Mouse (Mus musculus) T-helper 1 cell (primary cell): ENCODE results near the gene Timp1.

ENCODE experiments used
- in situ Hi-C: fragments of 300-600 bp; cut with MboI, MseI; formaldehyde crosslinking; loops from one replicate; pipeline ENCODE4 v1.15.1; 2025; ENCODE audit warnings: high pct_unique_total_duplicates

Gene Timp1

DNA sequence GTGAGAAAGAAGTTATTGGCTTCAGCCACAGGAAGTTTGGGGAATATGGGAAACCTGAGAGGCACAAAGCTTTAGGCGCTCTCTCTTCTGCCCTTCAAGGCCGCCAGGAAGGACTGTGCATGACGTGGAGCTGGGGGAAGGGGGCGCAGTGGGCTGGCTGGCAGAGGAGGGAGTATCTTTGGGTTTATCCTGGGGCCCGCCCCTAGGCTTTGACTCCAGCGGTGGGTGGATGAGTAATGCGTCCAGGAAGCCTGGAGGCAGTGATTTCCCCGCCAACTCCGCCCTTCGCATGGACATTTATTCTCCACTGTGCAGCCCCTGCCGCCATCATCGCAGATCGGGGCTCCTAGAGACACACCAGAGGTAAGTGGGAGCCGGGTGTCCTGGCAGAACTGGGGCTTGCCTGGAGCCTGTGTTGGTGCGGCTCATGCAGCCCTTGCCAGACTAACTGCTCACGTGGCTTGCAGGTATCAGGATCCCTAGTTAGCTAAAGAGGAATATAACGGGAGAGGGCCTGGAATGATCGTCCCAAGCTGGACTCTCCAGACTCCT, at the start of gene Timp1:
Gene Timp1, plus strand, starts transcription at position 205 of the 552 bp plus-strand sequence.
- in situ Hi-C loops: no loop called here

DNA sequence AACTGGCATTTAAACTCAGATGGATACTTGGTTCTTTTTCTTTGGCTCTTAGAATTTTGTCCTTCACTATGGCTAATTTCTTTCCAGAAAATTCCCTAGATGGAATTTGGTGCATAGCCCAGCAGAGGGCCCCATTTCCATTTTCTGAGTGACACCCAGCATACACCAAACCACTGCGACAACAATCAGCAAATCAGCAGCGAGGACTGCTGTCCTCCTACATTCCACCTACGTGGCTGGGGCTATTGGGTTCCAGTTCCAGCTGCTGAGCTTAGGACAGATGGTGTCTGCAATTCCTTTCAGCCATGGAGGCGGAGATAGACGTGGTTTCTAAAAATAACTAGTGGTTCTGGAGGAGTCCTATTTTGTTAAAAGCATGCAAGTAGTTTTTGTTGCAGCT, 41.0 kb upstream of the Timp1 start:
- in situ Hi-C loops: no loop called here

DNA sequence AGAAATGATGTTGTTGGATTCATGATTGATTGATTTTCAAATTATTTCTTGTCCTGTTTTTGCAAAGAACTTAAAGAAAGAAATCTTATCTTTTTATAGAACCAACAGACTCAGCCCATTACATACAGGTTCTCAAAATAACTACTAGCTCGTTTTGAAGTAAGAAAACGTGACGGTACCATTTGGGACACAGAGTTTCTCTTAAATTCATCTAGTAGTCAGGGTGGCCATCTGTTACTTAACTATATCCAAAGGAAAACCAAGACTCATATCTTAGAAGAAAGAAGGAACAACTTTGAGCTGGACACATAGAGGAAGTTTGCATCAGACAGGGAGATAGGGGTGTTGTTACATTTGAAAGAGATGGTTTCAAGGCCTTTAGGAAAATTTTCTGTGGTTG, 22.7 kb upstream of the Timp1 start:
- in situ Hi-C loops: no loop called here

GRCm38 (mm10) chrX:20847816-20848215, 22.1 kb upstream of the Timp1 start:
- in situ Hi-C loops: no loop called here

DNA sequence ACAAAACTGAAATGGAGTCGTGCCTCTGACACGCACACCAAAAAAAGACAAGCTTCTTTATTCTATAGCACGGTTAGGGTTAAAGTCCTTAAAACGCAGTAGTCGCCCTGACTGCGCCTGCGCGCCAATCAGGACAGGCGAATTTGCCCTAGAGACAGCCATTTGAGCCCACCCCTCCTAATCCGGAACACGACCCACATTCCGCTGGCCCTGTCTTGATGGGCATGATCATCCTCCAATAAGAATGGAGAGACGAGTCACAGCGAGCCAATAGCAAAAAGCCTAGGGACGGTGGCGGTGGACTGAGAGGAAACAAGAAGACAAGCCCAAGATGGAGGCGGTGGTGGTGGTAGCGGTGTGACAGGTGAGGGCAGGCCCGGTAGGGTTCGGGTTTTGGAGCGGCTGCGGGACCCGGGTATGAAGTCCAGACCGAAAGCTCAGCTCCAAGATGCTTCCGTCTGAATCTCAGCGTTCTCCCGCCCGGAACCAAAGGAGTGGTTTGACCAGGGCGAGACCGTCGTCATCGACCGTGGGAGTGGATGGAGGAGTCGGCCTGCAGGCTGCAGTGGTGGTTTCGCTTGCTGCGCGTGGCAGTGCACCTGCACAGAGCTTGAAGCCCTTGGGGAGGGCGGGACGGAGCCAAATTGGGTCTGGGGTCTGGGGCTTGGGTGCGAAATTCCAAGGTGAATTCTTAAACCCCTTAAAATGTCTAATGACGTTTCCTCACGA, 21.5 kb upstream of the Timp1 start:
- in situ Hi-C loops: no loop called here

DNA sequence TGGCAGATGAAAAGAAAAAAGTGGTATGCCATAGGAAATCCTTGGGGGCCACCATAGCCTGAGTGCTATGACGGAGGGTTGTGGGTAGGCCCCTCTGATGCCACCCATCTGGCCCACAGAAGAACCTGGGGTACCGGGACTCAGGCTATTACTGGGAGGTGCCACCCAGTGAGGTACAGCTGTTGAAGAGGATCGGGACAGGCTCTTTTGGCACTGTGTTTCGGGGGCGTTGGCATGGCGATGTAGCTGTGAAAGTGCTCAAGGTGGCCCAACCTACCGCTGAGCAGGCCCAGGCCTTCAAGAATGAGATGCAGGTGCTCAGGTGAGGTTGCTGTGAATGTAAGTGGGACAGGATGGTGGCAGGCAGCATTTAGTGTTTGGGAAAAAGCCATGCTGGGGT, 16.2 kb upstream of the Timp1 start:
- in situ Hi-C loops: no loop called here

- in situ Hi-C loops: no loop called here
Observed at GRCm38 (mm10) chrX:20861453-20862104, 8.4 kb upstream of the Timp1 start.

DNA sequence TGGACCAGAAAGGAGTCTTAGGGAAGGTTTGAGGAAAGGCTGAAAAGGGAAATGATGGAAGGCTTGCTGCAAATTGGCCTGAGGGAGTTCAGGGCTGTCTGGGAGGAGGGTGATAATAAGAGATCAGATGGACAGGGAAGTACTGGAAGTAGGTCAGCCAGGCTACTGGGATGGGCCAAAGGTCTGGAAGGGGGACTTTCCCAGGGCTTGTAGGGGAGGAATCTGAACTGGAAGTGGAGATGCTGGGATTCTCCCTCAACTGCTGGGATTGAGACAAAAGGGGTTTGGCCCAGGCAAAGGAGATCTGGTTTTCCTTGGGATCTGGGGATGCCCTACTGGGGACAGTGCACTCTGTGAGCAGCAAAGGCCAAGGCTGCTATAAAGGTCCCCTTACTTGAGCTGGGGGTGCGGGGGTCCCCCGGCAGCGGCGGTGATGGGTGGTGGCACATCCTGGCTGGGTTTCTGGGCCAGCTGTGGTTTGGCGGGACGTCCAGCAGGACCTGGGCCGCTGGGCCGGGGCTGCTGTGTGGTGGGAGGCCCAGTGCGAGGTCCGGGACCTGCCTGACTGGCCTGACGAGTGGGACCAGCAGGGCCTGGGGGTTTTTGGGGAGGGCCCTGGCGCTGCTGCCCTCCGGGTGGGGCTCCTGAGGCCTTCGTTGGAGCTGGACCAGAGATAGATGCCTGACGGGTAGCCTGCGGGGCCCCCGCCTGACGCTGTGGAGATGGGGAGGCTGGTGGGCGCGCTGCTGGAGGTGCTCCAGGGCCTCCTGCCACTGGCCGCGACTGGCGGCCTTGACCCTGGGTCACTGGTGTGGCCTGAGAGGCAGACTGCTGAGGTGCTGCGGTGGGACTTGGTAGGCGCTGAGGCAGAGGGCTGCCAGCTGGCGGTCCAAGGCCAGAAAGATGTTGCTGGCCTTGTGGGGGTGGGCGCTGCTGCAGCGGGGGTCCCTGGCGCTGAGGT, 7.6 kb upstream of the Timp1 start:
- in situ Hi-C loops: no loop called here

DNA sequence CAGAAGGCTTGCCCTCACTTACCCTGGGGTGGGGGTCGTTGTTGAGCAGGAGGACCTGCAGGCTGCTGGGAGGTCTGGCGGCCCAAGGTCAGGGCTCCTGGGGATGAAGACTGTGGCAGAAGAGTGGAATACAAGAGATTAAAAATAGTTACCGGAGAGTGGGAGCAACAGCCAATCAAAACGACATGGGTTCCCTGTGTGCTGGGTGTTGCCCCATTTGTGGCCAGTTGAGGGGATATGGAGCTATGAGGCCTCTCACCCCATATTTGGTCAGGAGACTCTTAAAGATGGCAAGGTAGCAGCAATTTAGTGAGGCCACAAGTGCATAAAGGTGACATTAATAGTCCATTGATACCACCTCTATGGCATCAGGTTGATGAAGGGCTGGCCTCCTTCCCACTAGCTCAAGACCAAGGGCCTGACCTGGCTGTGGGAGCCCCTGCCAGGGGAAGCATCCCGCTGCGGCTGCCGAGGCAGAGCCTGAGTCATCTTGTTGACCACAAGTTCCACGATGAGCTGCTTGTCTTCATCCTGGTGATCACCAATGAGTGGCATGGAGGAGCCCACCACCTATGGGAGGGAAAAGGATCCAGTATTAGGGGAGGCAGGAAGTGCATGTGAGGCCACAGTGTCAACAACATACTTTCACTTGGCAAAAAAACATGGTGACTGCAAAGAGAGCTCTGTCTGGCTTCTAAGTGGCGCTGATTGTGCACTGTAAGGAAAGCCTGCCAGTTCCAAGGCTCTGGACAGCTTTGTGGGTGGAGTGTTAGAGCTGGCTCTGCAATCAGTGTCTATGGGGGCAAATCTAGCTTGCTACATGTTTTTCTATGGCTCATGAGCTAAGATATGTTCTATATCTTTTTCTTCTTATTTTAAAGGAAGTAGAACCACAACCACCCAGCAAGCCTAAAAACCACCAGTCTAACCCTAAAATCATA, 6.5 kb upstream of the Timp1 start:
- in situ Hi-C loops: no loop called here

- in situ Hi-C loops: no loop called here
Observed at GRCm38 (mm10) chrX:20868091-20868490, 1.9 kb upstream of the Timp1 start.

DNA sequence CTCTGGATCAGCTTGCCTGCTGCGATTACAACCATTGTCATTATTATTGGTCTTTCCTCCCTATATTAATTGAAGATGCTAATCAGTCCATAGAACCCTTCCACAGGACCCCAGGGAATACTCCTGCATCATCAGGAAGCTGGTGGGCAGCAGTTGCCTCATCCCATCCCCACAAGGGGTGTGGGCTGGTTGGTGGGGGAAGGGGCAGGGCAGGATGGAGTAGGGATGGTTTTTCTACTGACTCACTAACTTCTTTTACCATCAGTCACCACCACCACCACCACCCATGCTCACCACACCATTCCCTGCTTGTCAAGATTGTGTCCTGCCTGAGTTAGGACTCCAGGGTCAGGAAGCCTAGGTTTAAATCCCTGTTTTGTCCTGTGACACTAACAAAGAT, 763 bp upstream of the Timp1 start:
- in situ Hi-C loops: no loop called here

DNA sequence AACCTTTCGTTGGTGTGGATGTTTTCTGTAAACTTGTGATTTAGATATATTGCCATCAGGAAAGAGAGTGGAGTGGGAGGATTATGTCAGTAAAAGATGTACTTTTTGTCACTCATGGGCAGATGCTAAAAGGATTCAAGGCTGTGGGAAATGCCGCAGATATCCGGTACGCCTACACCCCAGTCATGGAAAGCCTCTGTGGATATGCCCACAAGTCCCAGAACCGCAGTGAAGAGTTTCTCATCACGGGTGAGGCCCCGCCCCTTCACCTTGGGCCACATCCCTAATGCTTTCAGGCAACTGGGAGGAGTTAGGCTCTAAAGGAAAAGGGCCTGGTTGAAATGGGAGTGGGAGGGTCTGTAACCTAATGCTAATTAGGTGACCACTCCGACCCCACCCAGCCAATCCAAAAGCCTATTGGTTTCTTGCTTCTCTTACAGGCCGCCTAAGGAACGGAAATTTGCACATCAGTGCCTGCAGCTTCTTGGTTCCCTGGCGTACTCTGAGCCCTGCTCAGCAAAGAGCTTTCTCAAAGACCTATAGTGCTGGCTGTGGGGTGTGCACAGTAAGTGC, 3.0 kb downstream of the Timp1 start:
- in situ Hi-C loops: no loop called here

DNA sequence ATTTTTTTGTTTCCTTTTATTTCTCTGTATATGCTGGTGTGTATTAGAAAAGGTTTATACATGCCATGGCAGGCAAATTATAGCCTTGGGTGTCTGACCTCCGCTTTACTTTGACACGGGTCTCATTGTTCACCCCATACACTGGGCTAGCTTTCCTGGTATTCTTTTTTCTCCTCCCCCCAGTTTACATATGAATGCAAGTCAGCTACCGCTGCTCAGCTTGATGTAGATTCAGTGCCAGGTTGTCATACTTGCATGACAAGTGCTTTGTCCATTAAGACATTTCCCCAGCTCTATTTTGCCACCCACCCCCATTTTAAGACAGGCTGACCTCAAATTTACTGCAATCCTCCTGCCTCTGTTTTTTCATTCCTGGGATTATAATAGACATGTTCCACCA, 5.3 kb downstream of the Timp1 start:
- in situ Hi-C loops: no loop called here

GRCm38 (mm10) chrX:20910074-20910473, 40.1 kb downstream of the Timp1 start:
- in situ Hi-C loops: no loop called here

- in situ Hi-C loops: no loop called here
Observed at GRCm38 (mm10) chrX:20913726-20914125, 43.8 kb downstream of the Timp1 start.

GRCm38 (mm10) chrX:20915075-20915474, 45.1 kb downstream of the Timp1 start:
- in situ Hi-C loops: no loop called here

GRCm38 (mm10) chrX:20920249-20920843, 50.4 kb downstream of the Timp1 start:
- in situ Hi-C loops: no loop called here

DNA sequence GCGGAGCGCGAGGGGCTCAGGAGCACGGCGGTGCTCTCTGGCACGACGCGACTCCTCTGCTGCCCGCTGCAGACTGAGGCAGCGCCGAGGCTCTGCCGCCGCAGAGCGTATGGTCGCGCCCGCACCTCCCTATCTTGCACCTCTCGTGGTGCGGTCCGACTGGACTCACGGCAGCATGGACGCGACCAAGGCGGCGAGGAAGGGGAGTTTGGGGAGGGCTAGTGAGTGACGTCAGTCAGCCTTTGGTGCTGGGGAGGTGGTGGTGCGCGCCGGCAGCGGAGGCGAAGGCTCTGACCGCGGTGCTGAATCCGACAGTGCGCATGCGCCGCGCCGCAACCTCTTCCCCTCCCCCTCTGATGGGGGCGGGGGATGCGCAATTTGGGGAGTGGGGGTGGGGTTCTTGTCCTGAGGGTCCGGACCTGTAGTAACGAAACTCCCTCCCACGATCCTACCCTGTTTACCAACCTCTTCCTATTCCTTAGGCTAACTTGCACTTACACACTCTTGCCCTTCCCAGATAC, 50.9 kb downstream of the Timp1 start, which contains the start of gene Syn1:
Gene Syn1, minus strand, starts transcription at position 161 of the 521 bp plus-strand sequence.
- in situ Hi-C loops: no loop called here

DNA sequence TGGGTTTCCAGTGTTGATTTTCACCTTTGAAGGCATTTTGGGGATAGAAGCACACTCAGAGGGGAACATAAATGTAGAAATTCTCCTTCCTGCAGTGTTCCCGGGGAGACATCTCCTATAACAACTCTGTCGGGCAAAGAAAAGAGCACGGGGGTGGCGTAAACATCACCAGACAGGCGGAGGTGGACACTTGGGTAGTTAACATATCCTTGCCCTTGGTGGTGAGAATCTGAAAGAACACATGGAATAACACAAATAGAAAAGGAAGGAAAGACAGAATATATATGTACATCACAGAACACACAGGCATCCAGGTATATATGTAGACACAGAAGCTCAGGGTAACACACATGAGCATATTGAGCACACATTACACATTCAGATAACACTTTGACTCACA, 51.4 kb downstream of the Timp1 start:
- in situ Hi-C loops: no loop called here

- in situ Hi-C loops: no loop called here
Observed at GRCm38 (mm10) chrX:20923506-20923905, 53.5 kb downstream of the Timp1 start.
